Mouse (Mus musculus): ENCODE results near the gene Plxna3. TPM values are rescaled to one million over a fixed set of nuclear protein-coding genes. Genes with fewer than 3 reads are reported as not detected.

The Plxna3 gene
- polyA plus RNA-seq, 1 experiment from 2014 or later: 7.3 TPM

GRCm38 (mm10) chrX:74388153-74388552 lies 59.3 kb downstream of the Plxna3 start:
- no peak overlapping the region for H3K4me2 ChIP-seq (replicated peaks)
- ATAC-seq: no peak
- H3K4me1 ChIP-seq (replicated peaks): no peaks in the 10 kb centered on the region
- no peak overlapping the region for H3K9ac ChIP-seq
- no peak overlapping the region for H3K4me3 ChIP-seq (replicated peaks)
- no peaks in the 10 kb centered on the region for H3K27me3 ChIP-seq (replicated peaks)
- H3K27ac ChIP-seq: no peak overlapping the region
- no peaks in the 10 kb centered on the region for H3K9me3 ChIP-seq
- no peaks in the 10 kb centered on the region for H3K36me3 ChIP-seq

- ATAC-seq: peak; percentile 100
- WGBS: 23% methylated on average over 30 of the region's 30 CpGs
- peak within 1 kb of the TSS; percentile 77 for H3K9ac ChIP-seq
- H3K27ac ChIP-seq: peak within 1 kb of the TSS; percentile 81
- H3K4me2 ChIP-seq (replicated peaks): peak within 1 kb of the TSS; percentile 66
- no peaks in the 10 kb centered on the region for H3K4me1 ChIP-seq (replicated peaks)
- H3K36me3 ChIP-seq: no peaks in the 10 kb centered on the region
- H3K27me3 ChIP-seq (replicated peaks): no peaks in the 10 kb centered on the region
- H3K4me3 ChIP-seq (replicated peaks): peak within 1 kb of the TSS; percentile 47
- H3K9me3 ChIP-seq: no peaks in the 10 kb centered on the region
These were observed 63.9 kb downstream of the Plxna3 start, which contains the start of the genes Fam3a and Ikbkg for GRCm38 (mm10) chrX:74392535-74393443. Gene Fam3a, minus strand, starts transcription at chrX:74393272. Gene Ikbkg, plus strand, starts transcription at chrX:74393290.

Other genes with a start within 250 kb of the Plxna3 start
- gene Opn1mw, start 201.6 kb upstream of the Plxna3 start, polyA plus RNA-seq (2015; fragmentation: Nextera tagmentation; extraction: Ambion mirVana): not detected in 2 replicates
- gene Mecp2, start 193.7 kb upstream of the Plxna3 start, polyA plus RNA-seq (2015; fragmentation: Nextera tagmentation; extraction: Ambion mirVana): 10.7 and 10.9 TPM in 2 replicates
- gene Tex28, start 161.2 kb upstream of the Plxna3 start, polyA plus RNA-seq (2015; fragmentation: Nextera tagmentation; extraction: Ambion mirVana): not detected in 2 replicates
- not detected in 2 replicates for gene Tktl1, start 151.8 kb upstream of the Plxna3 start, polyA plus RNA-seq (2015; fragmentation: Nextera tagmentation; extraction: Ambion mirVana)
- 274 and 316 TPM in 2 replicates for gene Flna, start 79.2 kb upstream of the Plxna3 start, polyA plus RNA-seq (2015; fragmentation: Nextera tagmentation; extraction: Ambion mirVana)
- 21.7 and 25.7 TPM in 2 replicates for gene Emd, start 74.4 kb upstream of the Plxna3 start, polyA plus RNA-seq (2015; fragmentation: Nextera tagmentation; extraction: Ambion mirVana)
- 818 and 879 TPM in 2 replicates for gene Rpl10, start 58.3 kb upstream of the Plxna3 start, polyA plus RNA-seq (2015; fragmentation: Nextera tagmentation; extraction: Ambion mirVana)
- 74.9 and 81.1 TPM in 2 replicates for gene Taz, start 47.2 kb upstream of the Plxna3 start, polyA plus RNA-seq (2015; fragmentation: Nextera tagmentation; extraction: Ambion mirVana)
- 11.0 TPM in 2 replicates for gene Dnase1l1, start 46.7 kb upstream of the Plxna3 start, polyA plus RNA-seq (2015; fragmentation: Nextera tagmentation; extraction: Ambion mirVana)
- gene Atp6ap1, start 32.0 kb upstream of the Plxna3 start, polyA plus RNA-seq (2015; fragmentation: Nextera tagmentation; extraction: Ambion mirVana): 120 and 126 TPM in 2 replicates
- gene Gdi1, start 24.1 kb upstream of the Plxna3 start, polyA plus RNA-seq (2015; fragmentation: Nextera tagmentation; extraction: Ambion mirVana): 158 and 168 TPM in 2 replicates
- gene Fam50a, start 16.0 kb upstream of the Plxna3 start, polyA plus RNA-seq (2015; fragmentation: Nextera tagmentation; extraction: Ambion mirVana): 58.8 and 60.0 TPM in 2 replicates
- gene Lage3, start 24.6 kb downstream of the Plxna3 start, polyA plus RNA-seq (2015; fragmentation: Nextera tagmentation; extraction: Ambion mirVana): 91.5 and 104 TPM in 2 replicates
- gene Ubl4a, start 44.2 kb downstream of the Plxna3 start, polyA plus RNA-seq (2015; fragmentation: Nextera tagmentation; extraction: Ambion mirVana): 65.1 and 66.8 TPM in 2 replicates
- 15.9 and 16.6 TPM in 2 replicates for gene Slc10a3, start 44.3 kb downstream of the Plxna3 start, polyA plus RNA-seq (2015; fragmentation: Nextera tagmentation; extraction: Ambion mirVana)
- gene Fam3a, start 64.2 kb downstream of the Plxna3 start, polyA plus RNA-seq (2015; fragmentation: Nextera tagmentation; extraction: Ambion mirVana): 29.5 and 32.0 TPM in 2 replicates
- 18.4 and 19.7 TPM in 2 replicates for gene Ikbkg, start 64.2 kb downstream of the Plxna3 start, polyA plus RNA-seq (2015; fragmentation: Nextera tagmentation; extraction: Ambion mirVana)
- 45.9 and 46.3 TPM in 2 replicates for gene G6pdx, start 100.1 kb downstream of the Plxna3 start, polyA plus RNA-seq (2015; fragmentation: Nextera tagmentation; extraction: Ambion mirVana)
- gene Gm6880, start 152.3 kb downstream of the Plxna3 start, polyA plus RNA-seq (2015; fragmentation: Nextera tagmentation; extraction: Ambion mirVana): not detected in 2 replicates
- not detected in 2 replicates for gene Olfr1326-ps1, start 245.8 kb downstream of the Plxna3 start, polyA plus RNA-seq (2015; fragmentation: Nextera tagmentation; extraction: Ambion mirVana)